Mouse (Mus musculus) stomach, postnatal 0 days (tissue): ENCODE measurements around the gene Aar2.

Source experiments
- CTCF ChIP-seq: IDR thresholded peaks from 2 replicates; pipeline ENCODE4 v1.5.1; 2016; ENCODE audit warnings: antibody characterized with exemption, low read depth, mild to moderate bottlenecking, moderate library complexity
- EP300 ChIP-seq: optimal IDR thresholded peaks from 2 replicates; pipeline ENCODE3; 2016; ENCODE audit warnings: antibody characterized with exemption

DNA sequence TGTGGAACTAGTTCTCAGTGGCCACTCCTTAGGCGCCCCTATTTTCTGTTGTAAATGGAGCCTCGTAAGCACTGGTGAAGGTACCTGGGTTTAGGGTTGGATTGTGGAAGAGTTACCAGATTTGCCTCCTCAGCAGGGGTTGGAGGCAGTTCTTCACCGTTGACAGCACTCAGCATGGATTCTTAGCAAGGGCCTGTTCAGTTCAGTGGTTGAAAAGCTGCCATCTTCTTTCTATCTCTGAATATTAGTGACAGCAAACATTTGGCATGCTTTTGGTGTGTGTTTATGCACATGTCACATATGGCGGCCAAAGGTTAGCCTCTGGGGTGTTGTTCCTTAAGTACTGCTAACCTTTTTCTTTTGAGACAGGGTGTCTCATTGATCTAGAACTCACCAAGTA is 5.0 kb downstream of the Aar2 start:
- TF ChIP-seq CTCF (no peak), EP300 (no peak)
